Mouse (Mus musculus) heart, postnatal 0 days (tissue): ENCODE results near the gene Mrpl38. TPM values are rescaled to one million over a fixed set of nuclear protein-coding genes. Genes with fewer than 3 reads are reported as not detected.
A peak's percentile ranks its signal among the peaks of the same experiment; 100 is the strongest.

Experiments used
- ATAC-seq: fragments of 200-750 bp; cut with Nextera tagmentation; 2 replicates; pipeline ENCODE4 v1.8.0; 2017; ENCODE audit warnings: low read depth, moderate number of reproducible peaks, moderate library complexity; ENCODE audit not compliant: insufficient read depth
- DNase-seq: peaks from one replicate; pipeline ENCODE4 v3.0.0-alpha.2; 2016; ENCODE audit warnings: low spot score
- H3K27ac ChIP-seq: fragments of 300-500 bp; sonication (generic); 2 replicates; pipeline ENCODE4 v1.5.1; 2014; ENCODE audit warnings: low read depth, mild to moderate bottlenecking
- H3K27me3 ChIP-seq: fragments of 300-500 bp; sonication (generic); 2 replicates; pipeline ENCODE4 v1.6.1; 2014; ENCODE audit warnings: low read length, mixed read lengths; ENCODE audit not compliant: control insufficient read depth, insufficient read depth
- H3K36me3 ChIP-seq: fragments of 300-500 bp; sonication (generic); replicated peaks from 2 replicates; pipeline ENCODE4 v1.6.1; 2014; ENCODE audit warnings: low read length, mixed read lengths; ENCODE audit not compliant: control insufficient read depth, insufficient read depth
- H3K4me1 ChIP-seq: fragments of 300-500 bp; sonication (generic); 2 replicates; pipeline ENCODE4 v1.6.1; 2014; ENCODE audit warnings: antibody characterized with exemption; ENCODE audit not compliant: control insufficient read depth, insufficient read depth
- H3K4me2 ChIP-seq: fragments of 300-500 bp; sonication (generic); 2 replicates; pipeline ENCODE4 v1.6.1; 2014; ENCODE audit warnings: low read depth, mild to moderate bottlenecking, low read length, moderate library complexity
- H3K4me3 ChIP-seq: fragments of 300-500 bp; sonication (generic); 2 replicates; pipeline ENCODE4 v1.5.1; 2014; ENCODE audit warnings: low read depth, low read length
- H3K9ac ChIP-seq: fragments of 300-500 bp; sonication (generic); replicated peaks from 2 replicates; pipeline ENCODE4 v1.6.1; 2014; ENCODE audit warnings: low read depth, low read length, mixed read lengths
- H3K9me3 ChIP-seq: fragments of 300-500 bp; sonication (generic); replicated peaks from 2 replicates; pipeline ENCODE4 v1.6.1; 2016; ENCODE audit warnings: low read length; ENCODE audit not compliant: control insufficient read depth
- CTCF ChIP-seq: IDR thresholded peaks from 2 replicates; pipeline ENCODE4 v1.5.1; 2016; ENCODE audit warnings: antibody characterized with exemption, control low read depth, low read depth
- EP300 ChIP-seq: IDR thresholded peaks from 2 replicates; pipeline ENCODE4 v1.6.1; 2016; ENCODE audit warnings: antibody characterized with exemption, low read depth
- WGBS: fragments of 180-500 bp; shearing (Covaris S2); extraction: QIAGEN DNeasy Blood & Tissue Kit; methylation state at CpG from one replicate; pipeline ENCODE4 v1.1.7; 2014; 5-methylcytosine and 5-hydroxymethylcytosine counted together
- polyA plus RNA-seq: library from polyadenylated mRNA; unstranded; fragments of >200 nt; fragmentation: Nextera tagmentation; extraction: Ambion mirVana; gene quantifications from 2 replicates; pipeline ENCODE4 v1.2.1, GENCODE M21; 2015
- total RNA-seq: library from RNA; depleted of rRNA; stranded (reverse); fragments of >200 nt; gene quantifications from 2 replicates; pipeline ENCODE4 v1.2.3, GENCODE M21; 2014; ENCODE audit warnings: low replicate concordance

Gene Mrpl38
- total and polyA plus RNA-seq, 2 experiments from 2014 or later, result 79.1 to 114 TPM

DNA sequence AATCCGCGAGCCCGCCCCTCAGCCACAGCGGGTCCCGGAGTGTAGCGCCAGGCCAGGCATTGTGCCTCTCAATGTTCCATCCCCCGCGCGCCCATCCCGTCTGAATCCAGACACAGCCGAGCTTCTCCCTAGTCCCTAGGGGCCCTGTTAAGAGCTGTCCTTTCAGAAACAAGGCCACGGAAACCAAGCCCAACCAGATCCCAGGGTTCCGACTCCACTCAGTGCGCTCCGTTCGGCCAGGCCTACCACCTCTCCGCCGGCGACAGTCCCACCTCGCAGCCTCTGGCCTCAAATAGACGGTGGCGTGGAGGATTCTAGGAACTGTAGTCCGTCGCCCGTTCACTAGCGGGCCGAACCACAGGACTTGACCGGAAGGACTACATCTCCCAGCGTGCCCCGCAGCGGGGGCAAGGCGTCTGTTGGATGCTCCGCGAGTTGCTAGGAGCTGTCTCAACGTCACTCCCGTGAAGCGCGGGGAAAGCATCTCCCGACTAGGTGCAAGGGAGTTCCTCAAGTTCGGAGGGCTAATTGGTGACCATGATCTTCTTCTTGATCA, 29.3 kb upstream of the Mrpl38 start, which contains the start of gene Fbf1:
Gene Fbf1 (minus strand): TSS at position 283 of the 556 bp plus-strand sequence.
- peak within 1 kb of the TSS; percentile 67 for H3K4me3 ChIP-seq
- peaks cover 31% of the 10 kb centered on the region for H3K36me3 ChIP-seq
- DNase-seq, result peak; percentile 97
- peak within 1 kb of the TSS; percentile 67 for H3K9ac ChIP-seq
- H3K9me3 ChIP-seq, result no peaks in the 10 kb centered on the region
- peak; percentile 83 for TF ChIP-seq EP300
- no peak for TF ChIP-seq CTCF
- H3K4me2 ChIP-seq, result peak within 1 kb of the TSS; percentile 76
- WGBS, result under 1% methylated on average over 40 of the region's 40 CpGs
- no peaks in the 10 kb centered on the region for H3K27me3 ChIP-seq
- H3K27ac ChIP-seq, result peak within 1 kb of the TSS; percentile 91
- H3K4me1 ChIP-seq, result peaks cover 8% of the 10 kb centered on the region
- ATAC-seq, result peak; percentile 97

DNA sequence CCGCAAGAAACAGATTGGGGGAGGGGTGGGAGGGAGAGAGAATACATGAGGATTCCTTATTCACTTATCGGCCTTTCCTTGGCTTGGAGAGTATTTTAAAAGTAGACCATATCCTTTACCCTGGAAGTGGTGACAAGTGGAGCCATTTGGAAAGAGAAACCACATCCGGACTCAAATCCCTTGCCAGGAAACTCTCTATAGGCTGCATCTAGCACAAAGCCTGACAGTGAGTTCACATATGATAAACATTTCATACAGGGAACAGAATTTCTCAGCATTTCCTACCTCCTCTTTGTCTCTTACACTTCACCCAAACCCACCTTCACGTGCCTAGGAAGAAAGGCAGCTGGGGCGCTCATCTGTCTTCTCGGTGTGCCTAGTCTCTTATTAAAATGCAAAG, 28.6 kb upstream of the Mrpl38 start:
- Histone ChIP-seq H3K4me3 (peak overlapping the region; percentile 67), H3K9me3 (no peaks in the 10 kb centered on the region), H3K4me1 (peaks cover 8% of the 10 kb centered on the region), H3K36me3 (peaks cover 24% of the 10 kb centered on the region), H3K27ac (peak overlapping the region; percentile 91), H3K9ac (peak overlapping the region; percentile 67), H3K4me2 (peak overlapping the region; percentile 76), H3K27me3 (no peaks in the 10 kb centered on the region)
- no peak for ATAC-seq
- TF ChIP-seq EP300 (no peak), CTCF (no peak)
- 2% methylated on average over 6 of the region's 6 CpGs for WGBS
- peak; percentile 68 for DNase-seq

DNA sequence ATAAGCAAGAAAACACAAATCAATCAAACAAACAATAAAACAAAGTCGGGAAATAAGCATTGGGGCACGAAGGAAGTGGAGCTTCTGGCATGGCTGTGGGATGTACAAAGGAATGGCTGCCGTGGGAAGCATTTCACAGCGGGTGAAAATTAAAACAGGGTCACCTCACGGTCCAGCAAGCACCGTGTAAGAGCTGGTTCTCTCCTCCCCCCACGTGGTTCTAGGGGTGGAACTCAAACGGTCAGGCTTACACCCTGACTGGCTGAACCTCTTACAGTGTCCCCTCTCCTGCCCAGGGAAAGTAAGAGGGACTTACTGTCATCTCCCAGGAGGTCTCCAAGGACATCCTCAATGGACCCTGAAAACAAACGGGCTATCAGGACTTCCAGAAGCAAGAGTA, 24.3 kb upstream of the Mrpl38 start:
- H3K27me3 ChIP-seq, result no peaks in the 10 kb centered on the region
- TF ChIP-seq CTCF, result no peak
- TF ChIP-seq EP300, result no peak
- 58% methylated on average over 9 of the region's 9 CpGs for WGBS

DNA sequence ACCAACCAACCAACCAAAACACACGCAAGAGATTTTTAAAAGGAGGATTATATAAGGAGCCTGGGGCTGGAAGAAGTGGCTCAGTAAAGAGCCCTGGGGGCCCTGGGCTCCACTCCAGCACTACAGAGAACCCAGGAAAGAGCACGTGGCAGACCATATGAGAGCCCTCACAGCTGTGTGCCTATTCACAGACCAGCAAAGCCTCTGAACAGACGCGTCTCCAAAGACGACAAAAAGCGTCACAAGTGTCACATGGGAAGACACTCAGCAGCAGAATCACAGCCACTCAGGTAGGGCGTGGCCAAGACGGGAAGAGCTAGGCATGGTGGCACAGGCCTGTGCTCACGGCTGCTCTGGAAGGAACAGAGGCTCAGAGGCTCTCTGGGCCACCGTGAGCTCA, 23.5 kb upstream of the Mrpl38 start:
- Histone ChIP-seq H3K4me2 (no peak overlapping the region), H3K9me3 (no peaks in the 10 kb centered on the region), H3K36me3 (peaks cover 39% of the 10 kb centered on the region), H3K27me3 (no peaks in the 10 kb centered on the region), H3K27ac (no peak overlapping the region), H3K4me1 (peaks cover 8% of the 10 kb centered on the region), H3K9ac (no peak overlapping the region), H3K4me3 (no peak overlapping the region)
- DNase-seq, result no peak
- 68% methylated on average over 10 of the region's 10 CpGs for WGBS
- no peak for ATAC-seq
- no peak for TF ChIP-seq CTCF
- TF ChIP-seq EP300, result no peak

More for the DNA sequence above, 24.3 kb upstream of the Mrpl38 start:
- Histone ChIP-seq H3K36me3 (peaks cover 36% of the 10 kb centered on the region), H3K4me3 (no peak overlapping the region), H3K4me1 (peaks cover 8% of the 10 kb centered on the region), H3K9me3 (no peaks in the 10 kb centered on the region), H3K9ac (no peak overlapping the region), H3K27ac (no peak overlapping the region), H3K4me2 (no peak overlapping the region)
- DNase-seq (no peak), ATAC-seq (no peak)

DNA sequence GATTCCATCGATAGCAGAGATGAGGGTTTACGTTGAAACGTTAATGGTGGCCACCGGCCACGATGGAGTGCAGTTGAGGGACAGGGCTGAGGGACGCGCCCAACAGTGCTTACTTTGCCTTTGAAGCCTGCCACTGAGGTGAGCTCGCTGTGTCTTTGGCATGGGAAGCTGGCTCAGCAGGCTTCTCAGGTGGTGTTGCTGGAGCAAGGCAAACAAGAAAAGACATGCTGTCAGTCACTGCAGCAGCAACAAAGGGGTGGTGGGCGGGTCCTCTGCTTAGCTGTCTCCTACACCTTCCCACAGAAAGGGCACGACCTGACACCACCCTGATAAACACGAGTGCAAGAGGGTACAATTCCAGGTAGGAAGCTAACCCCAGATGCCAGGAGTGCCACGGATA, 22.6 kb upstream of the Mrpl38 start:
- no peak overlapping the region for H3K4me3 ChIP-seq
- no peaks in the 10 kb centered on the region; the same call in 1 of the 2 replicates for H3K4me1 ChIP-seq
- H3K27ac ChIP-seq, result no peak overlapping the region
- no peak overlapping the region for H3K9ac ChIP-seq
- no peaks in the 10 kb centered on the region for H3K9me3 ChIP-seq
- DNase-seq (no peak), ATAC-seq (no peak)
- H3K4me2 ChIP-seq, result no peak overlapping the region
- no peak for TF ChIP-seq CTCF
- no peak for TF ChIP-seq EP300
- 68% methylated on average over 12 of the region's 12 CpGs for WGBS
- H3K36me3 ChIP-seq, result peaks cover 39% of the 10 kb centered on the region
- no peaks in the 10 kb centered on the region for H3K27me3 ChIP-seq

DNA sequence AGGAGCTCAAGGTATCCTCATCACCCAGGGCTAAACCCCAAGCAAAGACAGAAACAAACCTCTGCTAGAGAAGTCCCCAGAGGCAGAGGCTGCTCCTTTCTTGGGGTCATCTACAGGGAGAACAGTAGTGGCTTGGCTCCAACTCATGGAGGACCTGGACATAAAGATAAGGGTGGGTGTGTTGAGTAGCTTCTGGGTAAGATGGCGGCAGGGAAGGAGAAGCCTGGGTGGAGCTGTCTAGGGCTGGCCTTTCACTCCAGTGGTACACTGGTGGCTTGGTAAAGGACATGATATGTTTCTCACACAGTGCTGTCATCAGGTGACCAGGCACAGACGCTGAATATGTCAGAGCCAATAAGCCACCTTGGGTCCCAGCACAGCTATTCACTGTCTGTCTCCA, 12.3 kb upstream of the Mrpl38 start:
- Histone ChIP-seq H3K9ac (no peak overlapping the region), H3K27ac (no peak overlapping the region), H3K4me1 (no peaks in the 10 kb centered on the region), H3K9me3 (no peaks in the 10 kb centered on the region), H3K27me3 (no peaks in the 10 kb centered on the region), H3K4me3 (no peak overlapping the region), H3K36me3 (peaks cover 67% of the 10 kb centered on the region), H3K4me2 (no peak overlapping the region)
- ATAC-seq (no peak), DNase-seq (no peak)
- 81% methylated on average over 2 of the region's 2 CpGs for WGBS
- TF ChIP-seq EP300 (no peak), CTCF (no peak)
